Mouse (Mus musculus) testis, postnatal 10 days (tissue): ENCODE data around the gene Gm21190.
"Not testable (repeated sequence)": the region's sequence is repeated elsewhere in the genome, so short reads cannot be mapped to it uniquely, and the experiment has no call there.

ENCODE experiments used
- DNase-seq: peaks from one replicate; pipeline ENCODE4 v3.0.0; 2021; ENCODE audit warnings: low spot score

Gene Gm21190

GRCm38 (mm10) chr5:15488743-15489142 lies 40.3 kb downstream of the Gm21190 start:
- no peak for DNase-seq

GRCm38 (mm10) chr5:15484616-15485015 lies 44.4 kb downstream of the Gm21190 start:
- DNase-seq: not testable (repeated sequence)

- not testable (repeated sequence) for DNase-seq
Observed at GRCm38 (mm10) chr5:15483576-15483975, 45.4 kb downstream of the Gm21190 start.

DNA sequence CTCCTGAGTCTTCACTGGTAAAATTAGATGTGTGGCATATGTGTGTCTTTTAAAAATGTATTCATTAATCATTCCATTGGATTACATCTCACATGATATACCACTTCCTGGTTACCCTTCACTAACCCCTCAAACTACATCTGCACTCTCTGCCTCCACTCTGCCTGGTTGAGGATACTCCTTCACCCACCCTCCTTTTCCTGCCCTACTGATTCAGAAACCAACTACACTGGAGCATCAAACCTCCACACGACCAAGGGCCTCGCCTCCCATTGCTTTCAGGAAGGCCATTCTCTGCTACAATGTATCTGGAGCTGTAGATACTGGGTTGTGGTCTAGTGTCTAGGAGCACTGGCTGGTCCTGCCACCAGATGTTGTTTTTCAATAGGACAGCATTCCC lies 46.2 kb downstream of the Gm21190 start:
- DNase-seq: peak; percentile 51

DNA sequence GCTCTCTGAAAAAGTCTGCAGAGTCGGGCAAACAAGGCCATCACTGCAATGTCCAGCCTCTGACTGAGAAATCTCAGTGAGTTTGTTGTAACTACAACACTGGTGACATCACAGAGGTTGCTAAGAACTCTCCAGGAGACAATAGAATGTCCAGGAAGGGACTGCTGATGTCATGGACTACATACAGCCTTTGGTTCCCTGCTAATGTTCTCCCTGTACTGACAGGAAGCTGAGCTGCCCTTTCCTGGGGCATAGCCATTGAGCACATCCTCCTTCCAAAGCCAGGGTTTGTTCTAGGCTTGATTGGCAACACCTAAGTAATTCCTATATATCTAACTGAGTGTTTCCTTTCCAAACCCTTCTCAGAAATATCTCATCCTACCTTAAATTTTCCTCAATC lies 52.6 kb downstream of the Gm21190 start, which contains the start of gene Gm21149:
Gm21149 (minus strand) TSS at position 101 of the 400 bp plus-strand sequence.
- DNase-seq: not testable (repeated sequence)
